Mouse (Mus musculus) cerebellum, adult (tissue): ENCODE measurements at regions not wholly inside any gene's neighbourhood (a gene's known extent, or its start where the extent isn't known, plus 50 kb on each side); places are given as distances from the start of the nearest gene placed in this dataset.

ENCODE experiments used
- ATAC-seq: cut with Nextera tagmentation; 2 replicates; pipeline ENCODE4 v1.9.2; 2017; ENCODE audit warnings: mild to moderate bottlenecking, moderate library complexity, mixed read lengths; ENCODE audit not compliant: insufficient number of reproducible peaks, low FRiP score, low TSS enrichment

DNA sequence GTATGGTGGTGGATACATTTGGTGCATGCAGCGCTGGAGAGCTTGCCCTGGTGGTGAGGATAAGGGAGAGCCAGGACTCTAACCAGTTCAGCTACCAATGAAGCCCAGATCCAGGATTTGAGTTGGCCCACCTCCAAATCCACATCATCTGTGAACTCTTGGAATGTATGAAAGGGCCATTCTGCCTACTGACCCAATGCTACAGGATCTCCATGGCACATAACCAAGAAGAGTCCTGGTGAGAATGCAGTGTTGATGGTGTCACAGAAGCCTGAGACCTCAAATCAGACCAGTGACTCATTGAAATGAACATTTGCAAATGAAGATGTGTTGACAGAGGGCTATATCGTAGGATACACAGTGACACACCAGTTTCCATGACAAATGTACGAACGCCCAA lies 121.0 kb upstream of the Slitrk5 start:
- ATAC-seq = no peak

DNA sequence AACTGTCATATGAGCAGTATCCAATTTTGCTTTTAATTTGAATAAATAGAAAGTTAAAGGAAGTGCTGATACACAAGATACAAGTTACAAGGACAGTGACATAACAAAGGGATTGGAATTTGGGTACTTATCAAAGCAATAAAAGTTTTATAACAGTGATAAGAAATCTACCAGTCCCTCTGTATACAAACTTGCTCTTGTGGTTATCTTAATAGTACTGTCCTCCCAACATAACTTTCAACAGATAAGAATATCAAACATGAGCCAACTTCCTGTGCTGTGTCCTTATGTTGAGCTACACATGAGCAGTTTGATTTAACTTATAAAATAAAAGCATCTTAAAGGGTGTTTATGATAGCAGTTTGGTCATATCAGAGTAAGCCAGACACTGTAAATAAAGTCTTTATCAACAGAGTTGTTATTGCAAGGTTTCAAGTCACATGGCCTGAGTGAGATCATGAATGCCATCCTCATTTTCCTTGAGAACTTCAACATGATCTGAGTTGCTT lies 105.5 kb upstream of the Slitrk5 start:
- no peak for ATAC-seq

DNA sequence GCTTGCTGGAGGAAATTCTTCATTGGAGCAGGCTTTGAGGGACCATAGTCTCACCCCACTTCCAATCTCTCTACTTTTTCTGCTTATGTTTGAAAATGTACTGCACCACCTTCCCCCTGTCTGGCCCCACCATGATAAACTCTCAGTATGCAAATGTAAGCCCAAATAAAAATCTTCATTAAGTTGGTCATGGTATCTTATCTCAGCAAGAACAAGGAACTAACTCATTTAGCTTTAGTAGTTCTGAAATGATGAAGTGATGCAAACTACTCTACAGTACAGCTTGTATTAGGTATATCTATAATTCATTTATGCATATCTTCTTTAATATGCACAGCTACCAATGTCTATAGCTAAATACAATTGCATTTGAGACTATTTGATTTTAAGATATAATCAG lies 97.4 kb upstream of the Slitrk5 start:
- no peak for ATAC-seq

DNA sequence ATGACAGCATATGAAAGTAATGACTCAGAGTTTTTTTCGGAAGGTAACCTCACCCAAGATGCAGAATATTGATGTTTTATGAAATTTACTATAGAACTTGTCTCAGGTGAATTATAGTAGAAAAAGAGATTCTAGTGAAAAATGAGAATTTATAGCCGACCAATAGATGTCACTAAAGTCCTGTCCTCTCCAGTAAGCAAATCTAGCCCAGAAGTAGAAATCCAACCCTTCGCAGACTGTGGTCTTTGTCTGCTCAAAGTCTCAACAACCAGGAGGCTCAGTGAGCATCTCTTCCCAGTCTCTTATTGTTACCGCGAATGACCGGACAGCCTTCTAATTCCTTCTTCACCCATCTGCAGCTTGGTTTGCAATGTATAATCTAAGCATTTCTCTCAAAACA lies 91.8 kb upstream of the Slitrk5 start:
- ATAC-seq = peak; percentile 52; the same call in 1 of the 2 replicates

DNA sequence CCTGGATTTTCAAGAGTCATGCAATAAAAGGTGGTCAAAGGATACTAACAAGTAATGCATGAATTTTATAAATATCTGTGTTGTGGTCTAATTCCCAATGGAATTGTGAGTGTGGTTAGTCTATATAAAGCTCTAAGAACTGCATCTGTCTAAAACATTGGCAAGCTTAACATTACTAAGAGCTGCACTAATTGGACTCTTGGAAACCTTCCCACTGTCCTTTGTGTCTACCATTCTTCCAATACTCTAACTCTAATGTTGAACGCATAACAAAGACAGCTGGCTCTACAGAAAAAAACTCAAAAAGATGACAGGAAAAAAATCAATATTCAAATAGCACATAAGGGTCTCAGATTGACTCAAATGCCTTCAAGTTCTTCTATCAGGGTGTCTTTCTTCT lies 58.1 kb upstream of the Slitrk5 start:
- ATAC-seq = no peak

DNA sequence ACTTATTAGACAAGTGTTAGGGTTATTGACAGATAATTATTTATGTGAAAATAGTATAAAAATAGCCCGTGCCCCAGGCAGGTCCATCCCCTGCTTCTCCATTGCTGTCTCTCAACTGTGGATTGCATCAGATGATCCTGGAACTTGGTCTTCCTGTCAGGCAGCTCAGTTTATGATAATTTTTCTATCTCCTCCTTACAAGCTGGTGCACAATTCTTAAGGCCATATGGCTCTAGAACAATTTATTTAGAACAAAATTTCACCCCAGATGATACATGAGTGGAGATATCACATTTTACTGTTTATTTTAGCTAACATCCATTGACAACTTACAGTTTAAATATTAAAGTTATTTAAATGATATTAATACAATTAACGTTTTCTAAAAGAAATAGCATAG lies 54.1 kb upstream of the Slitrk5 start:
- ATAC-seq = no peak
